Mouse (Mus musculus): ENCODE measurements around the gene Hdlbp.

- TF ChIP-seq CTCF (IDR thresholded peaks at IDR 0.05; ENCODE audit: extremely low read depth, insufficient read depth, insufficient read length, insufficient replicate concordance): no peak
- no peak; the same call in 1 of the 2 replicates for TF ChIP-seq POLR2A (IDR thresholded peaks at IDR 0.05; ENCODE audit: low read depth, low read length)
Observed at GRCm38 (mm10) chr1:93511585-93512350, 33.2 kb upstream of the Hdlbp start, which contains the start of gene Farp2.

All from spleen, adult 2 months (tissue).